Mouse (Mus musculus): ENCODE data around the gene Smarcc1. TPM values are rescaled to one million over a fixed set of nuclear protein-coding genes. Genes with fewer than 3 reads are reported as not detected.
A peak's percentile ranks its signal among the peaks of the same experiment; 100 is the strongest.
"Not testable (repeated sequence)": the region's sequence is repeated elsewhere in the genome, so short reads cannot be mapped to it uniquely, and the experiment has no call there.

Smarcc1 gene
- polyA plus RNA-seq, 1 experiment from 2014 or later: 213 TPM

- H3K4me3 ChIP-seq: peak overlapping the region; percentile 97
- H3K4me1 ChIP-seq: peaks cover 31% of the 10 kb centered on the region
- no peak for DNase-seq (ENCODE audit: low spot score)
- no peak overlapping the region for H3K27ac ChIP-seq (replicated peaks)
- peaks cover 62% of the 10 kb centered on the region for H3K36me3 ChIP-seq (replicated peaks)
- H3K27me3 ChIP-seq (replicated peaks; ENCODE audit: low read depth, poor library complexity, severe bottlenecking): no peaks in the 10 kb centered on the region
- no peaks in the 10 kb centered on the region for H3K9me3 ChIP-seq
- WGBS: 82% methylated on average over 5 of the region's 5 CpGs
Measured at GRCm38 (mm10) chr9:110134176-110134575, 16.7 kb downstream of the Smarcc1 start.

GRCm38 (mm10) chr9:110139119-110139518, 21.6 kb downstream of the Smarcc1 start:
- no peaks in the 10 kb centered on the region for H3K27me3 ChIP-seq (replicated peaks; ENCODE audit: low read depth, poor library complexity, severe bottlenecking)
- H3K27ac ChIP-seq (replicated peaks): no peak overlapping the region
- H3K4me1 ChIP-seq: peaks cover 11% of the 10 kb centered on the region; the same call in 1 of the 2 replicates
- H3K36me3 ChIP-seq (replicated peaks): peaks cover 100% of the 10 kb centered on the region
- H3K9me3 ChIP-seq: no peaks in the 10 kb centered on the region
- 89% methylated on average over 4 of the region's 4 CpGs for WGBS
- no peak overlapping the region for H3K4me3 ChIP-seq
- DNase-seq (ENCODE audit: low spot score): no peak

GRCm38 (mm10) chr9:110142097-110142496, 24.6 kb downstream of the Smarcc1 start:
- H3K27me3 ChIP-seq (replicated peaks; ENCODE audit: low read depth, poor library complexity, severe bottlenecking): no peaks in the 10 kb centered on the region
- no peak for DNase-seq (ENCODE audit: low spot score)
- H3K4me1 ChIP-seq: no peaks in the 10 kb centered on the region
- H3K4me3 ChIP-seq: no peak overlapping the region
- H3K9me3 ChIP-seq: no peaks in the 10 kb centered on the region
- no peak overlapping the region for H3K27ac ChIP-seq (replicated peaks)
- H3K36me3 ChIP-seq (replicated peaks): peaks cover 100% of the 10 kb centered on the region
- 92% methylated on average over 1 of the region's 1 CpGs for WGBS

GRCm38 (mm10) chr9:110148598-110148997, 31.1 kb downstream of the Smarcc1 start:
- H3K36me3 ChIP-seq (replicated peaks): peaks cover 99% of the 10 kb centered on the region

GRCm38 (mm10) chr9:110159036-110159435, 41.5 kb downstream of the Smarcc1 start:
- WGBS: 100% methylated on average over 1 of the region's 1 CpGs
- peaks cover 99% of the 10 kb centered on the region for H3K36me3 ChIP-seq (replicated peaks)

More at GRCm38 (mm10) chr9:110148598-110148997, 31.1 kb downstream of the Smarcc1 start:
- no peaks in the 10 kb centered on the region for H3K4me1 ChIP-seq
- H3K4me3 ChIP-seq: no peak overlapping the region
- 91% methylated on average over 2 of the region's 2 CpGs for WGBS
- H3K27me3 ChIP-seq (replicated peaks; ENCODE audit: low read depth, poor library complexity, severe bottlenecking): no peaks in the 10 kb centered on the region
- H3K9me3 ChIP-seq: no peaks in the 10 kb centered on the region
- no peak overlapping the region for H3K27ac ChIP-seq (replicated peaks)
- no peak for DNase-seq (ENCODE audit: low spot score)

GRCm38 (mm10) chr9:110160486-110160885, 43.0 kb downstream of the Smarcc1 start:
- not testable (repeated sequence) for H3K4me1 ChIP-seq; H3K27me3 ChIP-seq (replicated peaks; ENCODE audit: low read depth, poor library complexity, severe bottlenecking); H3K27ac ChIP-seq (replicated peaks); H3K9me3 ChIP-seq; H3K4me3 ChIP-seq; DNase-seq (ENCODE audit: low spot score)
- WGBS: 97% methylated on average over 2 of the region's 2 CpGs
- peaks cover 99% of the 10 kb centered on the region for H3K36me3 ChIP-seq (replicated peaks)

More at GRCm38 (mm10) chr9:110159036-110159435, 41.5 kb downstream of the Smarcc1 start:
- H3K9me3 ChIP-seq: no peaks in the 10 kb centered on the region
- no peak for DNase-seq (ENCODE audit: low spot score)
- no peak overlapping the region for H3K27ac ChIP-seq (replicated peaks)
- no peak overlapping the region for H3K4me3 ChIP-seq
- H3K4me1 ChIP-seq: no peaks in the 10 kb centered on the region
- H3K27me3 ChIP-seq (replicated peaks; ENCODE audit: low read depth, poor library complexity, severe bottlenecking): no peaks in the 10 kb centered on the region

- Histone ChIP-seq H3K9me3 (no peaks in the 10 kb centered on the region), H3K27ac (replicated peaks) (no peak overlapping the region), H3K4me3 (no peak overlapping the region), H3K4me1 (no peaks in the 10 kb centered on the region), H3K36me3 (replicated peaks) (peaks cover 99% of the 10 kb centered on the region), H3K27me3 (replicated peaks; ENCODE audit: low read depth, poor library complexity, severe bottlenecking) (no peaks in the 10 kb centered on the region)
- DNase-seq (ENCODE audit: low spot score): no peak
- 91% methylated on average over 5 of the region's 5 CpGs for WGBS
Measured at GRCm38 (mm10) chr9:110162441-110162840, 44.9 kb downstream of the Smarcc1 start.

- H3K36me3 ChIP-seq (replicated peaks): peaks cover 99% of the 10 kb centered on the region
- H3K27ac ChIP-seq (replicated peaks): no peak overlapping the region
- no peaks in the 10 kb centered on the region for H3K4me1 ChIP-seq
- H3K27me3 ChIP-seq (replicated peaks; ENCODE audit: low read depth, poor library complexity, severe bottlenecking): no peaks in the 10 kb centered on the region
- no peak overlapping the region for H3K4me3 ChIP-seq
- WGBS: 93% methylated on average over 2 of the region's 2 CpGs
- no peaks in the 10 kb centered on the region for H3K9me3 ChIP-seq
- DNase-seq (ENCODE audit: low spot score): no peak
Measured at GRCm38 (mm10) chr9:110163071-110163470, 45.6 kb downstream of the Smarcc1 start.

GRCm38 (mm10) chr9:110170858-110171257, 53.4 kb downstream of the Smarcc1 start:
- H3K9me3 ChIP-seq: no peaks in the 10 kb centered on the region
- H3K27ac ChIP-seq (replicated peaks): no peak overlapping the region
- 88% methylated on average over 5 of the region's 5 CpGs for WGBS
- H3K4me3 ChIP-seq: no peak overlapping the region
- H3K36me3 ChIP-seq (replicated peaks): peaks cover 95% of the 10 kb centered on the region
- no peaks in the 10 kb centered on the region for H3K4me1 ChIP-seq
- no peak for DNase-seq (ENCODE audit: low spot score)
- no peaks in the 10 kb centered on the region for H3K27me3 ChIP-seq (replicated peaks; ENCODE audit: low read depth, poor library complexity, severe bottlenecking)

- no peak overlapping the region for H3K27ac ChIP-seq (replicated peaks)
- no peaks in the 10 kb centered on the region for H3K9me3 ChIP-seq
- H3K36me3 ChIP-seq (replicated peaks): peaks cover 100% of the 10 kb centered on the region
- no peaks in the 10 kb centered on the region for H3K27me3 ChIP-seq (replicated peaks; ENCODE audit: low read depth, poor library complexity, severe bottlenecking)
- no peak overlapping the region for H3K4me3 ChIP-seq
- peaks cover 3% of the 10 kb centered on the region for H3K4me1 ChIP-seq
- WGBS: 92% methylated on average over 2 of the region's 2 CpGs
- DNase-seq (ENCODE audit: low spot score): no peak
Measured at GRCm38 (mm10) chr9:110199870-110200269, 82.4 kb downstream of the Smarcc1 start.

- peak; percentile 78 for DNase-seq (ENCODE audit: low spot score)
- Histone ChIP-seq H3K27ac (replicated peaks) (peak overlapping the region; percentile 82), H3K27me3 (replicated peaks; ENCODE audit: low read depth, poor library complexity, severe bottlenecking) (no peaks in the 10 kb centered on the region), H3K4me3 (peak overlapping the region; percentile 23; the same call in 1 of the 2 replicates), H3K9me3 (no peaks in the 10 kb centered on the region), H3K36me3 (replicated peaks) (peaks cover 100% of the 10 kb centered on the region), H3K4me1 (peaks cover 25% of the 10 kb centered on the region)
- WGBS: 25% methylated on average over 15 of the region's 15 CpGs
Measured at GRCm38 (mm10) chr9:110205526-110206404, 88.3 kb downstream of the Smarcc1 start.

GRCm38 (mm10) chr9:110206437-110206836, 88.9 kb downstream of the Smarcc1 start:
- peaks cover 25% of the 10 kb centered on the region for H3K4me1 ChIP-seq
- DNase-seq (ENCODE audit: low spot score): no peak
- peak overlapping the region; percentile 82 for H3K27ac ChIP-seq (replicated peaks)
- 56% methylated on average over 2 of the region's 2 CpGs for WGBS
- H3K36me3 ChIP-seq (replicated peaks): peaks cover 100% of the 10 kb centered on the region
- H3K4me3 ChIP-seq: no peak overlapping the region
- H3K27me3 ChIP-seq (replicated peaks; ENCODE audit: low read depth, poor library complexity, severe bottlenecking): no peaks in the 10 kb centered on the region
- no peaks in the 10 kb centered on the region for H3K9me3 ChIP-seq

GRCm38 (mm10) chr9:110208265-110208664, 90.8 kb downstream of the Smarcc1 start:
- no peak overlapping the region for H3K27ac ChIP-seq (replicated peaks)
- H3K27me3 ChIP-seq (replicated peaks; ENCODE audit: low read depth, poor library complexity, severe bottlenecking): no peaks in the 10 kb centered on the region
- 73% methylated on average over 7 of the region's 7 CpGs for WGBS
- H3K36me3 ChIP-seq (replicated peaks): peaks cover 100% of the 10 kb centered on the region
- no peaks in the 10 kb centered on the region for H3K9me3 ChIP-seq
- H3K4me3 ChIP-seq: no peak overlapping the region
- peaks cover 25% of the 10 kb centered on the region for H3K4me1 ChIP-seq
- no peak for DNase-seq (ENCODE audit: low spot score)
